Comparison of ENCODE assay signal across 14 mouse cellular contexts in the genomic region with DNA sequence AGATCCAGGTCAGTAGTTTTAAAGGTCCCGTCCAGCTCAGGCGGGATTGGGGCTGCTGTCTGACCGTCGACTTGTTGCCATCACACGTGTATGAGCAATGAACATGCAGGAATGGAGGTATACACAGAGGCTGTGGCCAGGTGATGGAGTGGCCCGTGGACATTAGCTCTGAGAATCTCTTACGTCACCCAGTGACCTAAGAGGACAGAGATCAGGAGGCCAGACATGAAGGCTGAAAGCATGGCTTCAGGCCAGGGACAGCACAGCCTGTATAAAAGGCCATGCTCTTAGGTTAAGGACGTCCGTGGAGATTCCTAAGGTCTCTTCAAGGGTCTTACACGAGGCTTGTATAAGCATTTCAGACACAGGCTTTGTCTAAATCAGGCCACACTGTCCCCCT.
DNase-seq lines count a peak whose midpoint lies in the region; ATAC-seq lines count a peak whose summit lies in the region.
"Had no signal": no experiment of that assay in that cellular context is flagged by ENCODE, and none has a peak within 500 bp of the region (broad histone marks: within the 10 kb centered on the region; RNA-seq: fewer than 3 reads in every experiment).

No protein-coding gene starts in this region.

- no peaks in the 10 kb centered on the region for H3K27me3 ChIP-seq in heart, embryonic 16.5 days (ENCODE audit: control insufficient read depth, insufficient read depth, low read length)
- no peaks in the 10 kb centered on the region for H3K27me3 ChIP-seq in midbrain, embryonic 10.5 days (ENCODE audit: low read depth, poor library complexity, severe bottlenecking)
- H3K27me3 ChIP-seq in midbrain, embryonic 15.5 days (replicated peaks) = no peaks in the 10 kb centered on the region
- H3K27me3 ChIP-seq in kidney, embryonic 14.5 days (ENCODE audit: control insufficient read depth, insufficient read depth, low read length) = no peaks in the 10 kb centered on the region
- H3K27me3 ChIP-seq: CH12.LX had no signal

- no peak overlapping the region for H3K4me2 ChIP-seq in heart, embryonic 16.5 days (ENCODE audit: low read depth, low read length)
- H3K4me2 ChIP-seq in midbrain, embryonic 15.5 days = no peak overlapping the region
- no peak overlapping the region for H3K4me2 ChIP-seq in kidney, embryonic 14.5 days (replicated peaks; ENCODE audit: low read depth, low read length)

- no peaks in the 10 kb centered on the region for H3K9me3 ChIP-seq in heart, embryonic 16.5 days (replicated peaks; ENCODE audit: control insufficient read depth, low read length)
- no peaks in the 10 kb centered on the region for H3K9me3 ChIP-seq in midbrain, embryonic 10.5 days (replicated peaks)
- H3K9me3 ChIP-seq in midbrain, embryonic 15.5 days = no peaks in the 10 kb centered on the region
- H3K9me3 ChIP-seq in kidney, embryonic 14.5 days (ENCODE audit: control insufficient read depth, low read length) = no peaks in the 10 kb centered on the region

- H3K4me3 ChIP-seq in heart, embryonic 16.5 days (ENCODE audit: low read length) = no peak overlapping the region
- no peak overlapping the region for H3K4me3 ChIP-seq in midbrain, embryonic 10.5 days
- H3K4me3 ChIP-seq in midbrain, embryonic 15.5 days = no peak overlapping the region
- H3K4me3 ChIP-seq in kidney, embryonic 14.5 days (ENCODE audit: low read length) = no peak overlapping the region

- DNase-seq in heart, postnatal 25 days (ENCODE audit: low spot score) = no peak
- DNase-seq in midbrain, embryonic 10.5 days (ENCODE audit: low spot score) = no peak
- DNase-seq in skeletal muscle tissue, adult 2 months (ENCODE audit: low read depth, low spot score) = peak; percentile 43
- DNase-seq in frontal cortex, adult 2 months (ENCODE audit: extremely low spot score in 1 of 2, low spot score in 1 of 2) = no peak
- DNase-seq: cerebellum, adult 2 months; left cerebral cortex, postnatal 4 days; lung, adult 2 months; right cerebral cortex, postnatal 4 days; thymus, postnatal 4 days had no signal

- peak overlapping the region; percentile 35 for H3K27ac ChIP-seq in heart, embryonic 16.5 days (ENCODE audit: low read length)
- H3K27ac ChIP-seq in midbrain, embryonic 10.5 days (replicated peaks) = 0 out of 2 replicates have a peak overlapping the region, but pooled peaks have one; percentile 13
- H3K27ac ChIP-seq in midbrain, embryonic 15.5 days = no peak overlapping the region
- H3K27ac ChIP-seq in kidney, embryonic 14.5 days (ENCODE audit: low read depth, low read length) = peak overlapping the region; percentile 55; the same call in 1 of the 2 replicates

- peaks cover 22% of the 10 kb centered on the region for H3K4me1 ChIP-seq in heart, embryonic 16.5 days (ENCODE audit: control insufficient read depth, insufficient read depth, low read length)
- peaks cover 57% of the 10 kb centered on the region for H3K4me1 ChIP-seq in midbrain, embryonic 10.5 days
- H3K4me1 ChIP-seq in midbrain, embryonic 15.5 days = peaks cover 35% of the 10 kb centered on the region
- H3K4me1 ChIP-seq in kidney, embryonic 14.5 days (ENCODE audit: control insufficient read depth, insufficient read depth, low read length) = peaks cover 20% of the 10 kb centered on the region

- H3K36me3 ChIP-seq in heart, embryonic 16.5 days (ENCODE audit: control insufficient read depth, insufficient read depth) = no peaks in the 10 kb centered on the region
- no peaks in the 10 kb centered on the region for H3K36me3 ChIP-seq in midbrain, embryonic 10.5 days
- H3K36me3 ChIP-seq in midbrain, embryonic 15.5 days (replicated peaks) = no peaks in the 10 kb centered on the region
- H3K36me3 ChIP-seq in kidney, embryonic 14.5 days (ENCODE audit: control insufficient read depth, insufficient read depth, low read length) = no peaks in the 10 kb centered on the region

- WGBS in heart, embryonic 16.5 days = 72% methylated on average over 10 of the region's 10 CpGs
- WGBS in midbrain, embryonic 10.5 days = 87% methylated on average over 10 of the region's 10 CpGs
- 84% methylated on average over 10 of the region's 10 CpGs for WGBS in midbrain, embryonic 15.5 days
- 60% methylated on average over 10 of the region's 10 CpGs for WGBS in kidney, embryonic 14.5 days

- no peak for ATAC-seq in heart, embryonic 16.5 days (replicated peaks; ENCODE audit: extremely low read depth, insufficient read depth, low FRiP score)
- ATAC-seq in midbrain, embryonic 15.5 days (replicated peaks) = no peak
- ATAC-seq in kidney, embryonic 14.5 days (ENCODE audit: low FRiP score, low TSS enrichment) = peak; percentile 29; the same call in 1 of the 2 replicates
- ATAC-seq: forebrain, embryonic 16.5 days had no signal

- no peak overlapping the region for H3K9ac ChIP-seq in heart, embryonic 16.5 days (ENCODE audit: low read length)
- H3K9ac ChIP-seq in midbrain, embryonic 15.5 days = no peak overlapping the region
- no peak overlapping the region for H3K9ac ChIP-seq in kidney, embryonic 14.5 days (ENCODE audit: low read depth, low read length)

- intact Hi-C loops in heart, postnatal 25 days (cut with DNase I) = no loop called here
